Mouse (Mus musculus) retina, postnatal 7 days (tissue): ENCODE measurements around the gene Cep19.

Experiments
- DNase-seq: peaks from one replicate; pipeline ENCODE4 v3.0.0-alpha.2; 2012; ENCODE audit warnings: low read depth, low spot score

The Cep19 gene

DNA sequence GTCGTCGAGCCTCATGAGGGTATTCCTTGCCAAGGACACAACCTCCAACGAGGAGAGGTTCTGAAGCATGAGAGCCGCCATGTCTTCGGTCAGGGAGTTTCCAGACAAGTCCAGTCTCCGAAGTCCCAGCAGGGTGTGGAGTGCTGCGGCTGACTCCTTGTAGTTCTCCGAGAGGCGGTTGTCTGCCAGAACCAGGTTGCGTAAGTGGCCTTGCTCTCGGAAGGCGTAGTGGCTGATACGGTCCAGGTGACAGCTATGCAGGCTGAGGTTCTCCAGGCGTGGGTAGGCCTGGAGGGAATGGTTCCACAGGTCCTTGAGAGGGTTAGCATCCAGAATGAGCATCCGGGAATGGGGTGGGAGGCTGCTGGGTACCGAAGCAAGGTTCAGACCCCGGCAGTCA lies 45.0 kb downstream of the Cep19 start:
- DNase-seq, result no peak

DNA sequence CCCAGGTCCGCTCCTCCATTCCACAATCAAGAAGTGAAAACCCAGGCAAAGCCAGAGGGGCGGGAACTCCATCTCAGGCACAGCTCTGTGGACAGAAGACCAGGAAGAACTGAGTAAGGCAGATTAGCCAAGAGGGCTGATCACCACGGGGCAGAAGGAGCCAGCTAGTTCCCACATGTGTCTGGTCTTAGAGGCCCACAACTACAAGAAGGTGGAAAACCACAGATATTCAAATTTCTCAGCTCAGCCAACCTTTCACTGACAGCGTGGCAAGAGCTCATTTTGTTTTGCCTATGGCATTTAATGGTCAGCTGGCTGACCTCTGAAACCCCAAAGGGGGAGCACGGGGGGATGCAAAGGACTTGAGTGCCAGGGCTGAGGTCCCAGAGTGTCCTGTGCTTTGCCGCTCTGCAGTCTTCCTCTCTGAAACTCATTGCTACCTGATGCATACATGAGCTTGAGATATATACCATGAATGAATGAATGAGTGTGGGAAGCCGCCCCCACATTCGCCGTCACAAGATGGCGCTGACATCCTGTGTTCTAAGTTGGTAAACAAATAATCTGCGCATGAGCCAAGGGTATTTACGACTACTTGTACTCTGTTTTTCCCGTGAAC lies 48.1 kb downstream of the Cep19 start:
- no peak for DNase-seq

DNA sequence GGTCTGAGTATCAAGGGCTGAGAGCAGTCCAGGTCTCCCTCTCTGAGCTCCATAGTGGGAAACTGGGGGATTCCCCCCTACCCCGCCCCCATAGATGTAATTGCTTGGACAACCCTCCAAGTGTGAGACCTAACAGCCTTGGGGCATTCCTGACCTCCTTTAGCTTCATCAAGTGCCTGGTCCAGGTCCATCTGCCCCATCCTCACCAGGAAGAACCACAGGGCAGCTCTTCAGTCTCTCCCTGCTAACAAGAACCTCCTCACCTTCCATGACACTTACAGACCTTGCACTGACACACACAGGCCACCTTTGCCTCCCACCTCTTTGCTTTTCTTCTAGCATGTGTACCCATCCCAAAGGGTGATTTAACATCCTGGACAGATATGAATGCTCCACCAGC lies 54.4 kb downstream of the Cep19 start:
- no peak for DNase-seq

DNA sequence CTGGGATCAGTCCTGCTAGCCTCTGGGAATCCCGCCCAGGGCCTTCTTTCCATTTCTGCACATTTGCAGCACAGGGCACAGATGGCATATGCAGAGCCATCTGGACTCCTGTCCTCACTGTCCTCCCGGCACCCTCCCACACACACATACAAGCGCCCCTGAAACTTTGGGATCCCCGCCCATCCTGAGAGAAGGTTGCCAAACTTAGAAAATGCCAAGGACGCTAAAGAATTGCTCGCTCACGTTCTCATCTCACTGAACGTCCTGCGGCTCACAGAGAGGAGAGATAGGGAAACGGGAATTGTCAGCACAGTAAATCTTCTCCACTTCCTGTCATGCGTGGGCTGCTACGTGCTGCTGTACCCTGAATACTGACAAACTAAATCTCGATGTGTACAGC lies 54.8 kb downstream of the Cep19 start:
- no peak for DNase-seq

DNA sequence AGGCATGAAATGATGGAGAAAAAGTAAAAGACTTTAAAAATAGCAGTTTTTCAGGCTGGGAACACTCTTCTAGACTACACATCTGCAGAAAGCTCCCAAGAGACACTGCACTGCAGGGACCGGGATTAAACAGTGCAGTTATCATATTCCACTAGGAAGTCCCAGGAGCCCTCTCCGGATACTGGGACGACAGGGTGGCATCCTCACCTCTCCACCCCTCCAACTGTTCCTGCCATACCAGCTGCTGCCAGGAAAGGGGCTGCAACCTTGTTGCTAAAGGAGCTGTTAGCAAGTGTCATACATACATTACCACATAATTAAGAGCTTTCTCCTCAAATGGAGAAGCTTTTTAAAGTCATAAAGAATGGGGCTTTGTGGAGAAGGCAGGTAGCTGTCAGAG lies 57.1 kb downstream of the Cep19 start:
- no peak for DNase-seq

DNA sequence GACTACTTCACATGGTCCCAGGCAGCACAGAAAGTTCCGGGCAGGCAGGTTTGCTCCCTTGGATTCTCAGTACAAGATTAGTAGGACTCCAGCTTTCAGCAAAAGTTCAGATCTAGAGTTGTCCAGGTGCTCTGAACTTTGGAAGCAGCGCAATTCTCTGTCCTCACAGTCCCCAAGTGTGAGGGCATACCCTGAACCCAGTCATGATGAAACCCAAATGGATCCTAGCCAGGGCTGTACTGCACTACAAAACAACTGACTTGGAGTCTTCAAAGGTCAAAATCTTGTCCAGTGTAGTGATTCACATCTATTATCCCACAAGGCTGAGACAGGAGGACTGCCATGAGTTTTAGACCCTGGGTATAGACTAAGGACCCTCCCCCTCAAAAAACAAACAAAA lies 57.8 kb downstream of the Cep19 start:
- DNase-seq, result no peak
